Comparison of ENCODE assay signal across 1 mouse cellular context in the genomic region with DNA sequence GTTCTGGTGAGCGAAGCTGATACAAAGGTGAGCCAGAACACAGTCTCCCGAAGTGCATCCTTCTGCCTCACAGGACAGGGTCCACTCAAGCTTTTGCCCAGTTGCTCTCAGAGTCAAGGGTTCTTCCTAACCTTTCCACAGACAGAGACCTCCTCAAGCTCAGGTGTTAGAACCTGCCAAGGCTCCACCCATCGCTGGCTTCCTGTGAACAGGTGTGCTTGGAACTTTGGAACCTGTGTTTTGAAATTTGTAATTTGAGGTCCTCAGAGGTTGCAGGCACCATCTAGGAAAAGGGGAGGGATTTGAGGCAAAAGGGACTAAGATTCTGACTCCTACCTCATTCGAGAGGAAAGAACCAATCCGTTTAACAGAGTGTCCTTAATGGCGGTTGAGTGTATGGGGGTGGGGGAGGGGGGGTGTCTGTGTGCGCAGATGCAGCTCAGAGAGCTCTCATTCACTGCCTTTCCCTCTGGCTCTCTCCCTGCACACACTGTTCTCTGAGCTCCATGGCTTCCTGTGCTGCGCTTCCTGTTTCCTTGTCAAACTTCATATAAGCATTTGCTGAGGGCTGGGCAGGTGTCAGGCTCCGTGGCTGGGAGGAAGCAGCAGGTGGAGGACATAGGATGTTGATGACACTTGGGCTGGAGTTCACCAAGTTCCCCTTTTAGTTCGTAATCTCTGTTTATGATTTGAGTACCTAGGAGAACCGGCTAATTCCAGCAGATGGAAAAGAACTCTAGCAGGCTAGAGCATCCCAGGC.
TF ChIP-seq lines count a peak whose summit lies in the region.

No protein-coding gene starts in this region.

TF ChIP-seq in CH12.LX, 34 proteins besides CTCF, POLR2A, EP300 and RAD21 (continued from another document):
- 0 out of 2 replicates have a peak, but pooled peaks have one; percentile 23 for TF ChIP-seq SIN3A (IDR thresholded peaks at IDR 0.05; ENCODE audit: low read length)
- TF ChIP-seq MAZ (IDR thresholded peaks at IDR 0.05; ENCODE audit: low read depth, low read length) = no peak
